Mouse (Mus musculus) kidney, postnatal 4 days (tissue): Measurements from ENCODE around the gene Spdye4a.
"Not testable (repeated sequence)": the region's sequence is repeated elsewhere in the genome, so short reads cannot be mapped to it uniquely, and the experiment has no call there.

Experiments used
- DNase-seq, 2 experiments: peaks; one replicate each; pipeline ENCODE4 v3.0.0; 2021; ENCODE audit warnings: mixed read lengths in 2 of 2

Gene Spdye4a

GRCm38 (mm10) chr5:143222287-143222686 lies 4.4 kb downstream of the Spdye4a start:
- no peak for DNase-seq

GRCm38 (mm10) chr5:143220996-143221395 lies 5.7 kb downstream of the Spdye4a start:
- no peak for DNase-seq

- DNase-seq: no peak
Observed at GRCm38 (mm10) chr5:143213832-143214231, 12.9 kb downstream of the Spdye4a start.

GRCm38 (mm10) chr5:143205015-143205414 lies 21.7 kb downstream of the Spdye4a start:
- peak; percentile 15 to 16 for DNase-seq

GRCm38 (mm10) chr5:143196506-143196905 lies 30.2 kb downstream of the Spdye4a start:
- no peak for DNase-seq

GRCm38 (mm10) chr5:143195166-143195565 lies 31.5 kb downstream of the Spdye4a start:
- DNase-seq: no peak

- not testable (repeated sequence) for DNase-seq
Observed at GRCm38 (mm10) chr5:143194747-143195146, 31.9 kb downstream of the Spdye4a start.

GRCm38 (mm10) chr5:143192806-143193205 lies 33.9 kb downstream of the Spdye4a start:
- no peak for DNase-seq

GRCm38 (mm10) chr5:143188014-143188413 lies 38.7 kb downstream of the Spdye4a start:
- DNase-seq: not testable (repeated sequence)

GRCm38 (mm10) chr5:143180255-143181076 lies 46.2 kb downstream of the Spdye4a start, which contains the start of the genes Rbak and Spdye4b:
TSS of gene Rbak (minus strand) at chr5:143180775.
TSS of gene Spdye4b (plus strand) at chr5:143181017.
- peak; percentile 93 to 96 for DNase-seq

- peak in 1 of 2 experiments; percentile 16 for DNase-seq
Observed at GRCm38 (mm10) chr5:143179179-143179578, 47.5 kb downstream of the Spdye4a start.

GRCm38 (mm10) chr5:143177541-143178200 lies 49.0 kb downstream of the Spdye4a start:
- DNase-seq: peak in 1 of 2 experiments; percentile 12

GRCm38 (mm10) chr5:143175970-143176369 lies 50.7 kb downstream of the Spdye4a start:
- no peak for DNase-seq
